In genomic region chr2:126598359-126598758, GRCm38 (mm10) we compare ENCODE assay signal across 2 mouse cellular contexts.
TF ChIP-seq lines count a peak whose summit lies in the region.

No protein-coding gene starts in this region.

TF ChIP-seq in CH12.LX, 34 proteins besides CTCF, POLR2A, EP300 and RAD21:
- TF ChIP-seq GABPA (IDR thresholded peaks at IDR 0.05; ENCODE audit: insufficient replicate concordance, low read depth, low read length), result no peak
- peak; percentile 43 for TF ChIP-seq MXI1 (IDR thresholded peaks at IDR 0.05; ENCODE audit: low read depth, low read length)
- TF ChIP-seq JUND (conservative IDR thresholded peaks at IDR 0.05; ENCODE audit: low read depth, low read length), result no peak
- 0 out of 2 replicates have a peak, but pooled peaks have one; percentile 12 for TF ChIP-seq IRF4 (IDR thresholded peaks at IDR 0.05; ENCODE audit: low read depth, low read length)
TF ChIP-seq in CH12.LX: peak in this region for 2.

TF ChIP-seq in MEL, 35 proteins besides CTCF, POLR2A, EP300 and RAD21 (continued from another document):
- TF ChIP-seq USF2 (IDR thresholded peaks at IDR 0.05; ENCODE audit: borderline replicate concordance in 1 of 2, insufficient read depth in 1 of 2, low read depth in 1 of 2, low read length in 2 of 2) (no peak), CHD1 (IDR thresholded peaks at IDR 0.05; ENCODE audit: low read depth, low read length) (no peak), E2F4 (IDR thresholded peaks at IDR 0.05; ENCODE audit: borderline replicate concordance, low read depth, low read length) (no peak), HCFC1 (IDR thresholded peaks at IDR 0.05; ENCODE audit: low read depth, low read length) (no peak), UBTF (IDR thresholded peaks at IDR 0.05; ENCODE audit: borderline replicate concordance, insufficient read depth, low read depth, low read length) (no peak), USF1 (IDR thresholded peaks at IDR 0.05; ENCODE audit: low read depth, low read length) (no peak), ELF1 (IDR thresholded peaks at IDR 0.05; ENCODE audit: low read depth, low read length) (no peak), ZKSCAN1 (IDR thresholded peaks at IDR 0.05; ENCODE audit: low read depth, low read length) (no peak), ZMIZ1 (IDR thresholded peaks at IDR 0.05; ENCODE audit: low read depth, low read length) (no peak), NRF1 (IDR thresholded peaks at IDR 0.05; ENCODE audit: insufficient read depth, low read depth, low read length, poor library complexity, severe bottlenecking) (no peak), TCF12 (IDR thresholded peaks at IDR 0.05; ENCODE audit: low read depth, low read length) (no peak), POLR2AphosphoS2 (IDR thresholded peaks at IDR 0.05; ENCODE audit: low read length) (no peak), MAFK (IDR thresholded peaks at IDR 0.05; ENCODE audit: borderline replicate concordance, low read depth, low read length) (no peak), BHLHE40 (IDR thresholded peaks at IDR 0.05; ENCODE audit: borderline replicate concordance, low read depth, low read length) (no peak), CHD2 (IDR thresholded peaks at IDR 0.05; ENCODE audit: low read length) (no peak), MYC (IDR thresholded peaks at IDR 0.05; ENCODE audit: low read depth, low read length) (no peak), RCOR1 (IDR thresholded peaks at IDR 0.05; ENCODE audit: low read depth, low read length) (no peak)
